Mouse (Mus musculus): ENCODE data around the gene Sbno2.

Gene Sbno2

GRCm38 (mm10) chr10:80036832-80037231 is 68.5 kb downstream of the Sbno2 start:
- DNase-seq (ENCODE audit: low spot score in 2 of 2): no peak

DNA sequence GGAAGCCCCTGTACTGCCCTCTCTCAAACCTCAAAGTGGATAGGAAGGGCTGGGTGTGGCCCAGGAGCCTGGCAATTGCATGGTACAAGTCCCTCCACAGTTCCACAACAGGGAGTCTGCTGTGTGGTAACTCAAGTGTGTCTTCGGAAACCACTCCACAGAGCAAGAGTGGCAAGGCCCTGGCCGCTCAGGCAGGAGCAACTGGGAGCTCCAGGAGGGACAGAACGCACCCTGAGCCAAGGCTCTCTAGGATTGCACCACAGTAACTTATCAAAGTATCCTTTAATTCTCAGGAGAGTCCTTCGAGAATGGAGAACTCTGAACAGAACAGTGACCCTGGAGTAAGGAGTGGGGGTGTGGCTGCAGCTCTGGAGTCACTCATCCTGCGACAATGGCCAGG is 69.7 kb downstream of the Sbno2 start:
- DNase-seq (ENCODE audit: low spot score in 2 of 2): no peak

DNA sequence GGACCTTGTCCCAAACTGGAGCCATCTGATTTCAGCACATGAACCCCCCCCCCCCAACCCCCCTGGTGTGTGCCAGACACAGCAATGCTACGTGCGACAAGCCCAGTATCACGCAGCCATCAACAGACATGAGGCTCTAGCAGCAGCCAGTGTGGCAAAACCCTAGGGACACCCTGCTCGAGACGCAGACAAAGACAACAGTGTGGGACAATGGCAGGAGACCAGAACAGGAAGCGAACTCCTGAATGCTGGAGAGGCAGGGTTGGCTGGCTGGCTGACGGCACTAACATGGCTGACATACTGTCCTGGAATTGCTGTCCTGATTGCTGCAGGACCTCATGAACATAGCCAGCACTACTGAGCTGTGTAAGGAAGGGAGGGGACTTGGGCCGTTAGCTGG is 70.2 kb downstream of the Sbno2 start:
- no peak for DNase-seq (ENCODE audit: low spot score in 2 of 2)

DNA sequence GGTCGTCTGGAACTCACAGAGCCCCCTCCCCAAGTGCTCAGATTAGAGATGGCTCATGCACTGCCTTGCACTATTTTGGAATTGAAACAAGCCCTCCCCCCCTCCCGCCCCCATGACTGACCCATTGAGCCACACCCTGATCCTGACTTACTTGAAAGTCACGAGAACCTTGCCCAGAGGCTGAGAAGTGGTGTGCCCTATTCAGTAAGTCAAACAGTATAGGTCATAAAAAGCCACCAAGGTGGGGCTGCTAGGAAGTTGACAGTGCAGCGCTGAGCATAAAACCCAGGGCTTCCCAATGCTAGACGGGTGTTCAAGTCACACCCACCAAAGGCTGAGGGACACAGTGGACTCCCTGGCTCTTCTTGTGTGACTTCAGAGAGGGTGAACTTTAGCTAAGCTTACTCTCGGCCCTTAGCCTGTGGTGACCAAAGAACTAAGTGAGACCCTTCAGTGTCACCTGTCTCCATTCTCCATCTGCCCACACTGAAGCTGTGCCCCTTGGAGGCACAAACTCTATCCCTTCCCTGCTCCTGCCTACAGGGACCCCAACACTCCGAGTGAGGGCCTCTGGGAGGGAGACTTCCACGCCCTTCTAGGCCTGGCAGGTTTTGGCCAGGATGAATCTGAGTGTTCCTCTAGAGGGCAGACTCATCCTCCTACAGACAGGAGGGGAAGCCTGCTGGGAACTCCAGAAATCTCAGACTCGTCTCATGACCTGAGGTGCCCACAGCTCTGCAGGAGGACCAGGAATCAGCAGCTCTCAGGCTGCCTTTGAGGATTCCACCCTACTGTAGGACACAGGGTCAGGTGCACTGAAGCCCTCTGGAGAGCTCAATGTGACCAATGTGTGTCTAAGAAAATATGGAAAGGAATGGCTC is 71.6 kb downstream of the Sbno2 start:
- no peak for DNase-seq (ENCODE audit: low spot score in 2 of 2)

GRCm38 (mm10) chr10:80032799-80033480 is 72.4 kb downstream of the Sbno2 start:
- DNase-seq (ENCODE audit: low spot score in 2 of 2): peak in 1 of 2 experiments; percentile 68

DNA sequence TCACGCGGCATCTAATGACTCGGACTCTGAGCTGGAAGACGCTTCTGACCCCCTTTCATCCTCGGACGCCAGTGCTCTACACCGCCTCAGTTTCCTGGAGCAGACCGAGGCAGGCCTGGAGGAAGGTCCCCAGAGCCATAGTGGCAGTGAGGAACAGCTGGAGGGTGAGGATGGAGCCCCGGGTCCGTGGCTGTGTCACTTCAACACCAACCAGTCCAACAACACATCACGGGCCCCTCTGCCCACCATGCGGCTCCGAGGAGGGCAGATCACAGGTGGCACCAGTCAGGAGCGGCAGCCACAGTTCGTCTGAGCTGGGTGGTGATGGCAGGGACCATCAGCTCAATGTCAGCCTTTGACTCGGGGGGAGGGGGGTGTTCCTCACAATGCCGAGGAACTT is 74.6 kb downstream of the Sbno2 start:
- DNase-seq (ENCODE audit: low spot score in 2 of 2): no peak

DNA sequence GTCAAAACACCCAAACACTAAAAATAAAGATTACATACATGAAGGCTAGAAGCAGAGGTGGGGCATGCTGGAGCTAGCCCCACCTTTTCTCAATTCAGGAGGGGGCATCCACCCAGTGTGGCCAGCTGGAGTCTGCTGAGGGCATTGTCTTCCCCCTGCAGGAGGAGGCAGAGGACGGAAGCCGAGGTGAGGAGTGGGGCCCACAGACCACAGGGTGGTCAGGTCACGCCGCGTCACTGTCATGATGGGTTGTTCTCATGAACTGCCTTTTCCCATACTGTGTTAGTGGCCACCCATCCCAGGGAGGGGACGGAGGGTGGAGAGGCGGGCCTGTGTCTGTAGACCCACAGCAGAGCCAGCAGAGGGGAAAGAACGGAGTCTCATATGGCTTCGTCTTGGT is 75.2 kb downstream of the Sbno2 start:
- DNase-seq (ENCODE audit: low spot score in 2 of 2): no peak

DNA sequence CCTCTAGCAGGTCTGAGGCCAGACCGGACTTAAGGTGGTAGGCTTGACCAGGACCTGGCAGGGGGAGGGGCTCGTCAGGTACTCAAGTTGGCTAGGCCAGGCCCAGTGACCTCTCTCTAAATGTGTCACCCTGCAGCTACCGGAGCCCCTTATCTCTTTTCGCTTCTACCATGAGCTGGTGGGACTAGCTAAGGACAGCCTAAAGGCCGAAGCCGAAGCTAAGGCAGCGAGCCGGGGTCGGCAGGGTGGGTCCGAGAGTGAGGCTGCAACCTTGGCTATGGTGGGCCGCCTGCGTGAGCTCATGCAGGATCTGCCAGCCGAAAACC is 76.9 kb downstream of the Sbno2 start:
- DNase-seq (ENCODE audit: low spot score in 2 of 2): no peak

DNA sequence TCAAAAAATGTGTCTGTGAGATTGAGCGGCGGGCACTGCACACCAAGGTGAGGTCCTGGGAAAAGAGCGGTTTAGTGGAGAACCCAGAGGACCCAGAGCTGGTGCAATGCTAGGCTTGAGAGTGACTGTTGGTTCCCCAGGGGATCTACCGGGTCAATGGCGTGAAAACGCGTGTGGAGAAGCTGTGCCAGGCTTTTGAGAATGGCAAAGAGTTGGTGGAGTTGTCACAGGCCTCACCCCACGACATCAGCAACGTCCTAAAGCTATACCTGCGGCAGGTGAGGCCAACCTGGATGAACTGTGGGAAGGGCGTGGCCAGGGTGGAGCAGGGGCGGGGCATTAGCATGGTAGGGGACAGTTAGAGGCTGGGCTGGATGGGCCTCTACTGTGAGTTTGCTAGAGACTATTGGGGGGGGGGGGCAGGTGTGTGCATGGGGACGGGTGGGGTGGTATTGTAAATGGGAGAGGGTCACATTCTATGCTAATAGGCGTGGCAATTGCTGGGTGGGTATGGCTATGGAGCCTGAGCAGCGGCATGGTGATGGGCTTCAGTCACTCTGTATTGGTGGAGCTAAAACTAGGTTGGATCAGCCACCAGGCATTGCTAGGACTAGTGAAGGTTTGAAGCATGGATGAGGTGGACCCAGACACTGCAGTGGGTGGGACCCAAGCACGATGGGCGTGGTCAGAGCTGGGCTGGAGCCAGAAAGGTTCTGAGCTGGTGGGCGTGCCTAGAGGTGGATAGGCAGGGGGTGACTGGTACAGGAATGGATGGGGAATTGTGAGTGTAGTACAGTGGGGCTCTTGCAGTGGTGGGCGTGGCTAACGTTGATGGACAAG is 77.5 kb downstream of the Sbno2 start:
- no peak for DNase-seq (ENCODE audit: low spot score in 2 of 2)

DNA sequence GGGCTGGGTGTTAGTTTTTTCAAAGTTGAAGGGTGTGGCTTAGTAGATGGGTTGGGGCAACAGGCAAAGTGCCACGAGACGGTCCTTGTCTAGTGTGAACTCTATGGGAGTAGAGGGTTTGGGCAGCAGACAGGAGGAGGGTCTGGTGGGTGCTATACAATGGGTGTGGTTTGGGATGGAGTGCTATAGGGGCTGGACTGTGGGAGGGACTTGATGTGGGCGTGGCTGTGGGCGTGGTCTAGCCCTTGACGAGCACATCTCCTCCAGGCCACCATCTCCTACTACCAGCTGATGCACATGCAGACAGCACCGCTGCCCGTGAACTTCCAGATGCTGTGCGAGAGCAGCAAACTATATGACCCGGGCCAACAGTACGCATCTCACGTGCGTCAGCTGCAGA is 79.5 kb downstream of the Sbno2 start:
- DNase-seq (ENCODE audit: low spot score in 2 of 2): no peak

DNA sequence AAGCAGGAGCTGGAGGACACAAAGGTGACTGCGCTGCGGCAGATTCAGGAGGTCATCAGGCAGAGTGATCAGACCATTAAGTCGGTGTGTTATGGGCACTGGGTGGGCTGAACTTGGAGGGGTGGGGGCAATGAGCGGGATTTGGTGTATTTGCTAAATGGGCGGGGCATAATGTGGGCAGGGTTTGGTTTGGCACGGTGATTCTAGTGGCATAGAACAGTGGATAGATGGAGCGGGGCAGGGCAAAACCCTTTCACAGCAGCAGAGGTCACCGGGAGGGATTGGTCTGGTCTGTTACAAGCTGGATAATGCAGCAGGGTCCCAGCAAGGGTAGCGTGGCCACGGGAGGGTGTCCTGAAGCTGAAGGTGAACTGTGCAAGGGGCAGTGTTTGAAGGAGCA is 79.9 kb downstream of the Sbno2 start:
- no peak for DNase-seq (ENCODE audit: low spot score in 2 of 2)

DNA sequence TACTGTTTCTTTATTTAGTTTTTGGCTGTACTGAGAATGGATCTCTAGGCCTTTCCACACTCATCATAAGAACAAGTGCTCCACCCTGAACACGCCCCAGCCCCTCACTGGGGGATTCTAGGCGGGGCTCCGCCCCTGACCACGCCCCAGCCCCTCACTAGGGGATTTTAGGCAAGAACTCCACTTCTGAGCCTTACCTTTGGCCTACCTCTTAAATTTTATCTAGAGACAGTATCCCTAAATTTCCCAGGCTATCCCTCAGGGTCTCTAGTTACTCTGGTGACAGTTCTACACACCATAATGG is 80.4 kb downstream of the Sbno2 start:
- DNase-seq (ENCODE audit: low spot score in 2 of 2): no peak

DNA sequence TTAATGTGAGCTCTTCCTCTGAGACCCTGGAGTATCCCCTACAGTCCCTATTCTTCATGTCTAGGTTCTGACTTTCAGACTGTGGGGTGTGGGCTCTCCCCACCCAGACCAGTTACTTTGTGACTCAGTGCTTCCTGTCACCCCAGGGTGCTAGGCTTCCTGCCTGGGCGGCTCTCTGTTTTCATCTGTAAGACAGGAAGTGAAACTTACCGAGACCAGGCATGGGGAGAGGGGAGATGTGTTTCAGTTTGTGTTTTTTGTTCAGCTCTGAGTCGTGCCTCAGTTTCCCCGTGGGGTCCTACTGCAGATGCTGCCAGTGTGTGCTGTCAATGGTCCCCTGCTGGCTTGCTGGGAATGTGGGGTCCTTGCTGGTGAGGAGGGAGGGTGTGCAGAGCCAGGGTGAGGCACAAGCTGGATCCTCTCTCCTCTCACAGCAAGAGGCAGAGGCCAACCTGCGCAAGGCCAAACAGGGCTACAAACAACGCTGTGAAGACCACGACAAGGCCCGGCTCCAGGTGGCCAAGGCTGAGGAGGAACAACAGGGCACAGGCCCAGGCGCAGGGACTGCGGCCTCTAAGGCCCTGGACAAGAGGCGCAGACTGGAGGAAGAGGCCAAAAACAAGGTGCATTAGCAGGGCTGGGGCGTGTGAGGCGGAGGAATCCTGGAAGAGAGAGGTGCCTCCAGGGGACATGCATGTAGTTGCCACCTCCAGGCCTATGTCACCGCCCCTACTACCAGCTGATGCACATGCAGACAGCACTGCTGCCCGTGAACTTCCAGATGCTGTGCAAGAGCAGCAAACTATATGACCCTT is 80.9 kb downstream of the Sbno2 start:
- DNase-seq (ENCODE audit: low spot score in 2 of 2): peak in 1 of 2 experiments; percentile 47

DNA sequence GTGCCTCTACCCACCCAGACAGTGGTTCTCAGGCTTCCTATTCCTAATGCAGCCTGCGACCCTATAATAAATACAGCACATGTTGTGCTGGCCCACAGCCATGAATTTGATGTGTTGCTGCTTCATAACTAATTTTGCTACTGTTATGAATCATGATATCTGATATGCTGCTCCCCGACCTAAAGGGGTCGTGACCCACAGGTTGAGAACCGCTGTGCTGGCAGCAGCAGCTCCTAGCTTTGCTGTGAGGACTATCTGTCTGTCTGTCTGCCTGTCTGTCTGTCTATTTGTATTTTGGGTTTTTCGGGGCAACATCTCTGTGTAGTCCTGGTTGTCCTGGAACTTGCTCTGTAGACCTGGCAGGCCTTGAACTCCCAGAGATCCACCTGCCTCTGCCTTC is 81.6 kb downstream of the Sbno2 start:
- no peak for DNase-seq (ENCODE audit: low spot score in 2 of 2)

GRCm38 (mm10) chr10:80022806-80023205 is 82.6 kb downstream of the Sbno2 start:
- DNase-seq (ENCODE audit: low spot score in 2 of 2): no peak

DNA sequence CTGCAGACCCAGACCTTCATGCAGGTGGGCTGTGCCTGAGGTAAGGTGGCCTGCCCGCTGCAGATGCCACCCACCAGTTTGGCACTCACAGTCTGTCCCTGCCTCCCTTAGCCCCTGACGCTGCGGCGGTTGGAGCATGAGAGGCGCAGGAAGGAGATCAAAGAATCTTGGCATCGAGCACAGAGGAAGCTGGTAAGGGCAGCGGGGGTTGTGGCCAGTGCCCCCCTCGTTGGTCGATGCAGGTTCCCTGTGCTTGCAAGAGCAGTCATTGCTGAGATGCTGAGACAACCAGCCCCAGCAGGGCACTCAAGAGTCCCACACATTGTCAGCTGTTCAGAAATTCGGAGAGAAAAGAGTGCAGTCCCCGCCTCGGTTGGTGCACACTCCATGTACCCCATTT is 83.2 kb downstream of the Sbno2 start:
- no peak for DNase-seq (ENCODE audit: low spot score in 2 of 2)

GRCm38 (mm10) chr10:80021320-80021641 is 84.1 kb downstream of the Sbno2 start:
- no peak for DNase-seq (ENCODE audit: low spot score in 2 of 2)

DNA sequence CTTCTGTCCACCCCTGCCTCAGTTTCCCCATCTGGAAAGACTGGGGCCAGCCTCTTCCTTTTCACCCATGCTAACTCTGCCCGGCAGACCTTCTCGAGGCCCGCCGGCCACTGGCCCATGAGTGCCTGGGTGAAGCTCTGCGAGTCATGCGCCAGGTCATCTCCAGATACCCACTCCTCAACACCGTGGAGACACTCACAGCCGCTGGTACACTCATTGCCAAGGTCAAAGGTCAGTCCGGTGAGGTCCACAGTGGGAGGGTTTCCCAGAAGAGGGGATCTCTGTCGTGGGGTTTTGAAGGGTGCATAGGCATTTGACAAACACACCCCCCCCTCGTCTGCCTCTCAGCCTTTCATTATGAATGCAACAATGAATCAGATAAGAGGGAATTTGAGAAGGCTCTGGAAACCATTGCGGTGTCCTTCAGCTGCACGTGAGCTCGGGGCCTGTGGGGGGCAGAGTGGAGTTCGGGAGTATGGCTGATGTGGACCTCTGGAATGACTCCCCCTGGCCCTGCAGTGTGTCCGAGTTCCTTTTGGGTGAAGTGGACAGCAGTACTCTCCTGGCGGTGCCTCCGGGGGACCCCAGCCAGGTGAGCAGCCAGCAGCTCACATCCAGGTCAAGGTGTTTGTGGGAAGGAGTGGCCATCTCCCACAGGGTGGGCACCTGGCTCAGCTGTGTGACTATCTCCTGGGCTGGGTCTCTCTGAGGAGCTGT is 84.6 kb downstream of the Sbno2 start:
- DNase-seq (ENCODE audit: low spot score in 2 of 2): no peak

GRCm38 (mm10) chr10:80020191-80020590 is 85.2 kb downstream of the Sbno2 start:
- DNase-seq (ENCODE audit: low spot score in 2 of 2): no peak

DNA sequence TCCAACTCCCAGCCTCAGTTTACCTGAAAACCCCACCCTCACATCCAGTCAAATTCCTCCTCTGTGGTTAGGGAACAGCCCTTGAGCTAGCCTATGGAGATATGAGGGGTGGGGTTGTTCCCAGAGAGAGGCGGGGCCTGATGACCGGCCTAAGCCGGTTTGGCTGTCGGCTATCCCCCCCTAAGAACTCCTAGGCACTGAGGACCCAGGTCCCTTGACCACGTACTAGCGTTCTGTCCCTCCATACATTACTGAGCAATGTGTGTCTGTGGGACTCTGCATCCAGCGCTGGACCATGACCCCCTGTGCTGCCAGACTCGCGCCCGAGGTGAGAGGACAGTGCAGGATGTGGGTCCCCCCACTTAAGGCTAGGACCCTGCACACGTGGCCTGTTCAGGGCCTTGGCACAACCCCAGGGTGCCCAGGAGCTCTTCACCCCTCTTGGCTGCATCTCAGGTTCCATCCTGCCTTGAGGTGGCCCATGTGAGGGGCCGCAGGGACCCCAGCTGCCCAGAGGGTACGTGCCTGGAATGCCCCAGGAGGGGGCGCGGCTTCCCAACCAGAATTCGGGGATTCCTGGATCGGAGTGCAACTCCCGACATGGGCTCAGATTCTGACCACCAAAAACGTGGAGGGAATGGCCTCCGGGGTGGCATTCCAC is 85.8 kb downstream of the Sbno2 start:
- DNase-seq (ENCODE audit: low spot score in 2 of 2): no peak

Data from spleen, postnatal 14 days (tissue).